Mouse (Mus musculus) embryonic facial prominence, embryonic 14.5 days (tissue): ENCODE measurements around the gene Met. TPM values are rescaled to one million over a fixed set of nuclear protein-coding genes. Genes with fewer than 3 reads are reported as not detected.

ENCODE experiments used
- ATAC-seq: fragments of 200-750 bp; cut with Nextera tagmentation; 2 replicates; pipeline ENCODE4 v1.8.0; 2017; ENCODE audit warnings: low read depth, moderate number of reproducible peaks, moderate TSS enrichment
- DNase-seq: peaks from one replicate; pipeline ENCODE4 v3.0.0-alpha.2; 2015; ENCODE audit warnings: low spot score
- H3K27ac ChIP-seq: fragments of 300-500 bp; sonication (generic); replicated peaks from 2 replicates; pipeline ENCODE4 v1.5.1; 2014; ENCODE audit warnings: low read depth, mild to moderate bottlenecking, low read length, moderate library complexity
- H3K27me3 ChIP-seq: fragments of 300-500 bp; sonication (generic); replicated peaks from 2 replicates; pipeline ENCODE4 v1.6.1; 2014; ENCODE audit warnings: low read length; ENCODE audit not compliant: control insufficient read depth, insufficient read depth
- H3K36me3 ChIP-seq: fragments of 300-500 bp; sonication (generic); 2 replicates; pipeline ENCODE4 v1.6.1; 2014; ENCODE audit warnings: low read length, mixed read lengths; ENCODE audit not compliant: control insufficient read depth, insufficient read depth
- H3K4me1 ChIP-seq: fragments of 300-500 bp; sonication (generic); 2 replicates; pipeline ENCODE4 v1.6.1; 2014; ENCODE audit warnings: antibody characterized with exemption, low read length; ENCODE audit not compliant: control insufficient read depth, insufficient read depth
- H3K4me2 ChIP-seq: fragments of 300-500 bp; sonication (generic); 2 replicates; pipeline ENCODE4 v1.6.1; 2014; ENCODE audit warnings: low read depth, mild to moderate bottlenecking, low read length, moderate library complexity, mixed read lengths
- H3K4me3 ChIP-seq: fragments of 300-500 bp; sonication (generic); 2 replicates; pipeline ENCODE4 v1.5.1; 2014; ENCODE audit warnings: low read depth, mild to moderate bottlenecking, low read length
- H3K9ac ChIP-seq: fragments of 300-500 bp; sonication (generic); 2 replicates; pipeline ENCODE4 v1.6.1; 2014; ENCODE audit warnings: low read depth, mild to moderate bottlenecking, low read length, moderate library complexity, mixed read lengths
- H3K9me3 ChIP-seq: fragments of 300-500 bp; sonication (generic); 2 replicates; pipeline ENCODE4 v1.6.1; 2016; ENCODE audit warnings: low read length; ENCODE audit not compliant: control insufficient read depth
- WGBS: fragments of 180-500 bp; shearing (Covaris S2); extraction: QIAGEN DNeasy Blood & Tissue Kit; methylation state at CpG from one replicate; pipeline ENCODE4 v1.1.7; 2014; 5-methylcytosine and 5-hydroxymethylcytosine counted together
- polyA plus RNA-seq: library from polyadenylated mRNA; unstranded; fragments of >200 nt; fragmentation: Nextera tagmentation; extraction: Ambion mirVana; gene quantifications from 2 replicates; pipeline ENCODE4 v1.2.1, GENCODE M21; 2014

Met gene
- polyA plus RNA-seq, 1 experiment from 2014 or later: 11.1 TPM

GRCm38 (mm10) chr6:17478838-17479570 lies 15.4 kb downstream of the Met start:
- 76% methylated on average over 10 of the region's 10 CpGs for WGBS
- Histone ChIP-seq H3K36me3 (no peaks in the 10 kb centered on the region), H3K9ac (no peak overlapping the region), H3K4me2 (no peak overlapping the region), H3K9me3 (no peaks in the 10 kb centered on the region), H3K4me1 (no peaks in the 10 kb centered on the region), H3K4me3 (no peak overlapping the region), H3K27ac (no peak overlapping the region), H3K27me3 (no peaks in the 10 kb centered on the region)
- no peak for ATAC-seq
- DNase-seq: no peak

- no peak for DNase-seq
- 89% methylated on average over 4 of the region's 4 CpGs for WGBS
These were observed 17.5 kb downstream of the Met start for GRCm38 (mm10) chr6:17481068-17481467.

GRCm38 (mm10) chr6:17485244-17485643 lies 21.6 kb downstream of the Met start:
- no peak for ATAC-seq
- DNase-seq: no peak
- no peak overlapping the region for H3K4me2 ChIP-seq
- no peaks in the 10 kb centered on the region for H3K36me3 ChIP-seq
- no peak overlapping the region for H3K4me3 ChIP-seq
- H3K9me3 ChIP-seq: no peaks in the 10 kb centered on the region
- no peak overlapping the region for H3K9ac ChIP-seq
- H3K4me1 ChIP-seq: no peaks in the 10 kb centered on the region
- WGBS: 84% methylated on average over 5 of the region's 5 CpGs
- H3K27me3 ChIP-seq: no peaks in the 10 kb centered on the region
- H3K27ac ChIP-seq: no peak overlapping the region

More at GRCm38 (mm10) chr6:17481068-17481467, 17.5 kb downstream of the Met start:
- no peak overlapping the region for H3K4me2 ChIP-seq
- H3K4me3 ChIP-seq: no peak overlapping the region
- no peaks in the 10 kb centered on the region for H3K27me3 ChIP-seq
- no peak overlapping the region for H3K27ac ChIP-seq
- H3K9me3 ChIP-seq: no peaks in the 10 kb centered on the region
- peak; percentile 47; the same call in 1 of the 2 replicates for ATAC-seq
- H3K4me1 ChIP-seq: no peaks in the 10 kb centered on the region
- H3K36me3 ChIP-seq: no peaks in the 10 kb centered on the region
- H3K9ac ChIP-seq: no peak overlapping the region

GRCm38 (mm10) chr6:17485782-17486181 lies 22.2 kb downstream of the Met start:
- H3K4me3 ChIP-seq: no peak overlapping the region
- no peak for DNase-seq
- no peak for ATAC-seq
- no peaks in the 10 kb centered on the region for H3K27me3 ChIP-seq
- H3K36me3 ChIP-seq: no peaks in the 10 kb centered on the region
- 88% methylated on average over 7 of the region's 7 CpGs for WGBS
- no peak overlapping the region for H3K27ac ChIP-seq
- no peak overlapping the region for H3K9ac ChIP-seq
- no peaks in the 10 kb centered on the region for H3K4me1 ChIP-seq
- H3K9me3 ChIP-seq: no peaks in the 10 kb centered on the region
- H3K4me2 ChIP-seq: no peak overlapping the region

- Histone ChIP-seq H3K36me3 (no peaks in the 10 kb centered on the region), H3K27ac (no peak overlapping the region), H3K9ac (no peak overlapping the region), H3K4me2 (no peak overlapping the region), H3K27me3 (no peaks in the 10 kb centered on the region), H3K4me1 (no peaks in the 10 kb centered on the region), H3K9me3 (no peaks in the 10 kb centered on the region), H3K4me3 (no peak overlapping the region)
- no peak for ATAC-seq
- WGBS: 78% methylated on average over 2 of the region's 2 CpGs
- no peak for DNase-seq
These were observed 24.8 kb downstream of the Met start for GRCm38 (mm10) chr6:17488291-17488817.

- H3K36me3 ChIP-seq: no peaks in the 10 kb centered on the region
- no peak for DNase-seq
- H3K9me3 ChIP-seq: no peaks in the 10 kb centered on the region
- ATAC-seq: no peak
- H3K27me3 ChIP-seq: no peaks in the 10 kb centered on the region
- H3K4me1 ChIP-seq: no peaks in the 10 kb centered on the region
- no peak overlapping the region for H3K4me3 ChIP-seq
- H3K9ac ChIP-seq: no peak overlapping the region
- 75% methylated on average over 2 of the region's 2 CpGs for WGBS
- H3K27ac ChIP-seq: no peak overlapping the region
- no peak overlapping the region for H3K4me2 ChIP-seq
These were observed 27.2 kb downstream of the Met start for GRCm38 (mm10) chr6:17490786-17491185.

GRCm38 (mm10) chr6:17491502-17491901 lies 27.9 kb downstream of the Met start:
- H3K9me3 ChIP-seq: no peaks in the 10 kb centered on the region
- WGBS: 88% methylated on average over 10 of the region's 10 CpGs

GRCm38 (mm10) chr6:17492062-17492461 lies 28.5 kb downstream of the Met start:
- no peak overlapping the region for H3K9ac ChIP-seq
- no peaks in the 10 kb centered on the region for H3K9me3 ChIP-seq
- 86% methylated on average over 8 of the region's 8 CpGs for WGBS
- no peak overlapping the region for H3K4me2 ChIP-seq
- ATAC-seq: no peak
- no peak overlapping the region for H3K27ac ChIP-seq
- no peak overlapping the region for H3K4me3 ChIP-seq
- no peaks in the 10 kb centered on the region for H3K27me3 ChIP-seq
- H3K36me3 ChIP-seq: no peaks in the 10 kb centered on the region
- no peak for DNase-seq
- no peaks in the 10 kb centered on the region; the same call in 1 of the 2 replicates for H3K4me1 ChIP-seq

More at GRCm38 (mm10) chr6:17491502-17491901, 27.9 kb downstream of the Met start:
- Histone ChIP-seq H3K36me3 (no peaks in the 10 kb centered on the region), H3K4me1 (no peaks in the 10 kb centered on the region), H3K4me2 (no peak overlapping the region), H3K4me3 (no peak overlapping the region), H3K27me3 (no peaks in the 10 kb centered on the region), H3K9ac (no peak overlapping the region), H3K27ac (no peak overlapping the region)
- DNase-seq: no peak
- ATAC-seq: no peak

- Histone ChIP-seq H3K36me3 (no peaks in the 10 kb centered on the region), H3K27me3 (no peaks in the 10 kb centered on the region), H3K4me1 (no peaks in the 10 kb centered on the region; the same call in 1 of the 2 replicates), H3K4me2 (no peak overlapping the region), H3K9ac (no peak overlapping the region), H3K9me3 (no peaks in the 10 kb centered on the region), H3K27ac (no peak overlapping the region), H3K4me3 (no peak overlapping the region)
- DNase-seq (no peak), ATAC-seq (no peak)
- WGBS: 54% methylated on average over 1 of the region's 1 CpGs
These were observed 31.8 kb downstream of the Met start for GRCm38 (mm10) chr6:17495413-17495812.
